Mouse (Mus musculus) frontal cortex, adult 2 months (tissue): ENCODE data around the gene Alas2. TPM values are rescaled to one million over a fixed set of nuclear protein-coding genes. Genes with fewer than 3 reads are reported as not detected.

Experiments used
- DNase-seq, 2 experiments: peaks; one replicate each; pipeline ENCODE4 v3.0.0; 2022; ENCODE audit warnings: low spot score in 1 of 2; ENCODE audit errors: extremely low spot score in 1 of 2
- polyA plus RNA-seq: library from polyadenylated mRNA; depleted of rRNA; stranded (reverse); fragments of >200 nt; gene quantifications from 2 replicates; pipeline ENCODE4 v1.2.3, GENCODE M21; 2012; rRNA removed

Alas2 gene
- polyA plus RNA-seq, result 1.8 and 2.9 TPM in 2 replicates

GRCm38 (mm10) chrX:150547239-150547638 lies at the start of gene Alas2:
Gene Alas2 (plus strand): TSS chrX:150547375.
- no peak for DNase-seq

GRCm38 (mm10) chrX:150508696-150509095 lies 38.5 kb upstream of the Alas2 start:
- peak in 1 of 2 experiments; percentile 43 for DNase-seq

- peak in 1 of 2 experiments; percentile 81 for DNase-seq
These were observed 36.5 kb upstream of the Alas2 start for GRCm38 (mm10) chrX:150510631-150511030.

GRCm38 (mm10) chrX:150511274-150511673 lies 35.9 kb upstream of the Alas2 start:
- peak in 1 of 2 experiments; percentile 11 for DNase-seq

GRCm38 (mm10) chrX:150514127-150514526 lies 33.0 kb upstream of the Alas2 start:
- no peak for DNase-seq

DNA sequence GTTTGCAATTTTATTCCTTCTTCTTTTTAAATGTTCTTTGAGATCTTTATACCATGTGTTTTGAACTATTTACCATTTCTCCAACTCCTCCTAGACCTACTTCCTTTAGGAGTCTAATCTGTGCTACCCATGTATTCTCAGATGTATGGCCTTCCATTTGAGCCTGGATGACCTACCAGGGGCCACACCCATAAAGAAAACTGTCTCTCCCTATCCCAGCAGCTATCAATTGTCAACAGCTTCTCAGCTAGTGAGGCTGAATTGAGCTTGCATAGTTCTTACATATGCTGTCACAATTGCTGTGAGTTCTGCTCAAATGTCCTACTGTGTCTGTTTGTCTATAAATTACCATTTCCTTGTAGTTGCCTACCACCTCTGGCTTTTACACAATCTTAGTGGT lies 31.2 kb upstream of the Alas2 start:
- DNase-seq, result no peak

DNA sequence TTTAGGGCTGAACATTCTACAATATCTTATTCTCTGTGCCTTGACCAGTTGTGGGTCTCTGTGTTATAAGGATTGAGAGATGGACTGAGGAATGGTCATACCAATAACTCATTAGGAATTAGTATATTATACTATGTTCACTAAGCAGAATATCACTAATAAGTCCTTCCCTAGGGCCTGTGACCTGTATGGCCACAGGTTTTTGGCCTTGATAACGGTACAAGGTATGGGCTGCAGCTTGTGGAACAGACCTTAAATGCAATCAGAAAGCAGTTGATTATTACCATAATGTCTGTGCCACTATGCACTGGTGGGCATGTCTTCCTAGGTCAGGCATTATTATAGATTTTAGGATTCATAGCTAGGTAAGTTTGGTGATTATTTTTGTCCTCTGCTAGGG lies 30.7 kb upstream of the Alas2 start:
- no peak for DNase-seq

DNA sequence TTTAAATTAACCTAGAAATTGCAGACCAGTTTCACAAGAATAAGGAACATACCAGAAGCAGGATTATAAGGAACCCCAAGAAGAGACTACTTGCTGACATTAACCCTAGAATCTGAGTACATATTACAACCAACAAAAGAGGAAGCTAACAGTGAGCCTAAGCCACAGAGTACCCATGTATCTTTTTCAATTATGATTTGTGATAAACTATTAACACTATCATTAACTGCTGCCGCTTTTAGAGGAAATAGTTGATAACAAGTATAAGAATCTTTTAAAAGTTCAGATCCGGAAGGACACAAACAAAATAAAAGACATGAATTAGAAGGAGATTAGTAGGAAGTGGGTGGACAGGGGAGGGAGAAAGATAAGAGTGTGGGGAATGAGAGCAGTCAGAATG lies 7.1 kb upstream of the Alas2 start:
- no peak for DNase-seq

DNA sequence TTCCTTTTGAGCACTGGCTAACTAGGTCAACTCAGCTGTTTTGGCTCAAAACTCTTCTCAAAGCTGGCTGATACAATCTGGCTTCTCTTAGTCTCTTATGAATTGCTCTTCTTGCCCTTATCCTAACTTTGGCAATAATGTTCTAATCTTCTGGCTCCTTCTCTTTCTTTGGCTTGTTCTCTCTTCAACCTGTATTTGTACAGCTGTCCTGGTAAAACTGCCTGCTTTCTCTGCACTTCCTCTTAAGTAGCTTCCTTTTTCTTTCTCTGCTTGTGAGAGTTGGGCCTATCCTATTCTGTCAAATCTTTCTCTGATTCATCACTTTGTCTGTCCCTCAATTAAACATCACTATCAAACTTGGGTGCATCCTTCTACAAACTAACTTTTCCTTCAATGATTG lies 5.5 kb upstream of the Alas2 start:
- DNase-seq, result no peak

DNA sequence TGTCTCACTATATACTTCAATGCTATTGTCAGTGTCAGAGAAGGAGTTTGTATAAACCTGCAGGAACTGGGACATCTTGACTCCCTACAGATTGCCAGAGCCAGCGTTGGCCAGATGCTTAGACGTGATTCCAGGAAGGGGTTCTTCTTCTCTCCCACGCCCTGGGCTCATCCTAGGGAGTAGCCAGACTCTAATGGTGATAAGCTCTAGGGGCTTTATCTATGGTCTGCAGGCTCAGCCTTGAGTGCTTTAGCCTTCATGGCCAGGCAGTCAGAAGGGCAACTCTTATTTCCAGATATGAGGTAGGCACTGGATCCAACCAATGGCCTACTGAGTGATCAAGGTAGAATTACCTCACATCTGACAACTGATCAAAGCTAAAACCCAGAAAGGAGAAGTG lies 2.5 kb downstream of the Alas2 start:
- no peak for DNase-seq

- no peak for DNase-seq
These were observed 4.8 kb downstream of the Alas2 start for GRCm38 (mm10) chrX:150551986-150552385.

GRCm38 (mm10) chrX:150554032-150554431 lies 6.9 kb downstream of the Alas2 start:
- DNase-seq, result no peak

GRCm38 (mm10) chrX:150564644-150565357 lies 17.6 kb downstream of the Alas2 start:
- DNase-seq, result no peak

GRCm38 (mm10) chrX:150581921-150582320 lies 34.7 kb downstream of the Alas2 start:
- no peak for DNase-seq

DNA sequence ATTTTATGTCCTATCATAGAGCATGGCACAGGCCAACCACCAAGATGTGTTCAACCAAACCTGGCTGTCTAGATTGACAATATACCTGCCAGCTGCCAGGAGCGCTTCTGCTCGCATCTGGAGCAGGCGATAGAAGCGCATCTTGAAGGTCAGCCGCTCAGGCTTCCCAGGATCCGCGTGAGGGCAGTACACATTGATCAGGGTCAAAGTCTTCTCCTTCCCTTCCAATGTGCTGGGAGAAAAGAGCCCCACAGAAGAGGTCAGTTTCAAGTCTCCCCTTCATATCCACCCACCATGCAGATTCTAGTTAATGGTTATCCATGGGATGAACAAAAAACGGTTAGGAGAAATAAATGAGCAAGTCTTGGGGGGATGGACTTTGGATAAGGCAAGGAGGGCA lies 37.9 kb downstream of the Alas2 start:
- no peak for DNase-seq

DNA sequence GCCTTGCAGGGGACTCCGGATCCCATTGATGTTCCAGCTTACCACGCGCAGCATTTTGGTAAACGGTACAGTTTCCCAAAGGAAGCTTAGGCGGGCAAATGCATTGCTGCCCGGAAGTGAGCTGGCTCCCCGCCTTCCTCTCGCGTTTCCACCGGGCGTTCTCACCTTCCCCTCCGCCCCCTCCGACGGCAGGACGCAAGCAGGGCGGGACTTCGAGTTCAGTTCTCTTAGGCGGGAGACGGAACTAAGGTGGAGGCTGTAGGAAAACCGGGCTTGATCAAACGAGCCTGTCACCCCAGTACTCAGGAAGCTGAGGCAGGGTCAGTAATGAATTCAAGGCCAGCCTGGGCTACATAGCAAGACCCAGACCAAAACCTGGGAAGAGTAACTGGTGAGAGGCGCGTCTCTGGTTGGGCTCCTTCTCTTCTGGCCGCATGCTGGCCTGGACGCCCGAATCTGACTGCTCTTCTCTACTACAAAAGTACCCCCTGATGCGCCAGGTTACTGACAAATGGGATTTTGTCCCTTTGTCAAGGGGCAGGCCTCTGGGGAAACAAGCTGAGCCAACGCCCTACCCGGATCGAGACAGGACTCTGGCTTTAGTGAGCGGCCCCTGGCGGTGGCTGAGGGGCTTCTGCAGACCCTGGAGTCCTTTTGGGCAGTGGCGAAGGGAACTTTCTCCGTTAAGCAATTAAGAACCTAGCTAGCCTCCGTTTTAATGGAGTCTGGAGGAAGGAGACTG lies 41.0 kb downstream of the Alas2 start, which contains the start of gene Pfkfb1:
Gene Pfkfb1, plus strand, starts transcription at position 207 of the 742 bp plus-strand sequence.
- DNase-seq, result peak; percentile 30 to 75

DNA sequence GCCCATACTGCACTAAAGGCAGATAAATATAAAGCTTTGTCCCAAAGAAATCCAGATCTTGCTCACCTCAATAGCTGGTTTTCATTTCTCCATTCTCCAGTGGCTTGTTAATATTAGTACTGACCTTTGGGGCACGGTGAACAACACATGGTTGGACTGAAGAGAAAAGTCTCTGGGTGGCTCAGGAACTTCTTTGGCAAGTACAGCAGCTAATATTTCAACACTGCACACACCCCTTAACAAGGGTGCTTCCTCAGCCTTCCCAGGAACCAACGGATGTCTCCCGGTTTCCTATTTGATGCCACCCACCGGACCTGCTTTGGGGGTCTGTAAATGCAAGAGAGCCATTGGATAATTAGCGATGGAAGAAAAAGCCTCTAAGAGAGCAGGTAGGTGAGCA lies 42.5 kb downstream of the Alas2 start, which contains the start of gene Apex2:
Gene Apex2, minus strand, starts transcription at position 173 of the 400 bp plus-strand sequence.
- DNase-seq, result no peak

DNA sequence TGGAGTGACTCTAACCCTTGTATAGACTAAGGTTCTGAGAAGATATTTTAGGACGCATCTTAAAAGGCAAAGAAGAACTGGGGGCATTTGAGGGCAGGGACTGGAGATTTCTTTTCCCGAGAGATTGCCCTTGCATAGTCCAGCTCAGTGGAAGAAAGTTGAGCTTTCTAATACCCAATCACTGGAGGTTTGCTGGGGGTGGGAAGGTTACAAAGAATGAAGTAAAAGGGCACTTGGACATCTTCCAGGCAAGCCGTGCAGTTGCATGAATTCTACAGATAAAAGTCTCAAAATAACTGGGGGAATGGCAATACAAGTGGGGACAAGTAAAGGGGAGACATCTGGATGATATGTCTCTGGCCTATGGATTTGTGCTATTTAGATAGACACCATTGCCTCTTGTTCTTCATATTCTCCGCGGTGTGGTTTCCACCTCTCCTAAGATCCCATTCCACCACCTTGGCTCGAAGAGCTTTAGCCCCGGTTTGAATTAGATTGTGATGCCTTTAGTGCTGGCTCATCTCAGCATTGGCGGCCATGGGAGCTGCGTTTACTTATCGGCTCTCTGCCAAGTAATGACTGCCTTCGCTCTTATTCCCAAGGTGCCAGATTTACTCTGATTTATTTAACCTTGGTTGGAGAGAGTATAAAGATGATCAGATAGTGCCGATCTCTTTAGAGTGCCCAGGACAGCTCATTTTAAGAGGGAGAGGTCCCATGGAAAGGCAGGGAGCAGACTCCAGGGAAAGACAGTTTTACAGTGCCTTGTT lies 46.3 kb downstream of the Alas2 start:
- no peak for DNase-seq

DNA sequence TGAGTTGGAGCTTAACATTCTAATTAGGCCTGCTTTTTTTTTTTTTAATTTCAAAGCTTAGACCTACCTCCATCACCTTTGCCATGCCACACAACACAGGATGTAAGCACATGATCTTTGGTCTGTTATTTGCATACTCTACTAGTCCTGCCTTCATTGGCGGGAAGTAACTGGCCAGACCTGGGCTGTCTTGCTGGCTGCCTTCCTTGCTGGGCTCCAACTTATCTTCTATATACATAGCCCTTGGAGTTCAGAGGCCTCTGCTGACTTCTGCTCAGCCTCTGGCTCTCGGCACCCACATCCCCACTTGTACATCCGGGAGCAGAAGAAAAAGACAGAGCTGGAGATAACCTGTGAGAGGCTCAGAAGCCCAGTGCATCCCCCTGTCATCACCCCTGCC lies 47.0 kb downstream of the Alas2 start:
- no peak for DNase-seq

DNA sequence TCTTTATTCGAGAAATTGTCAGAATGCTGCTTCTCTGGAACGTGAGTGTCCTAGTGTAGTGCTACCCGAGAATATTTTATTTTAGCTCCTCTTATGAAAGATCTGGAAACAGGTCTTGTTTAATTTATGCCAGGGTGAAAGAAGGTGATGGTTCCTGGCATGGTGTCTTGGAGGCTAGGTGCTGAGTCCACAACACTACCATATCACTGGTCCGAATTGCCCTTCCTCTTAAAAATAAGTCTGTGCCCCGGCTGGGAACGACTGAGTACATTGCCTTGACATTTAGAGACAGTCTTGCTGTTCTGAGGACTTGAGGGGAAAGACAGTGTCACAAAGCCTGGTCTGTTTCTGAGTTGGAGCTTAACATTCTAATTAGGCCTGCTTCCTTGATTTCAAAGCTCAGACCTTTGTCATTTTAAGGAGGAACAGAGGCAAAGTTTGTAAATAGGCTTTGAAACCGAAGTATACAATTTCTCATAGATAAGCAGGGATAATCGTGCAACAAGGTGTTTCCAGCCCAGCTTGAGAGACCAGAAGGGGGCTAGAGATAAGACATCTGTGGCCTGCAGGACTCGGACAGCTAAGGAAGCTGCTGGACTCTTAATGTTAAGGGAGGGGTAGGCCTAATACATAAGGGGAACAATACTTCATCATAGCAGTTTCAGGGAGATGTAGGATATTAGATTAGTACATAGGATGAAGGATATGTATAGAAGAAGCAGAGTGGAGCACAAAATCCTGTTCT lies 48.0 kb downstream of the Alas2 start:
- no peak for DNase-seq
